Mouse (Mus musculus) lung, embryonic 16.5 days (tissue): ENCODE results near the gene Sdhc. TPM values are rescaled to one million over a fixed set of nuclear protein-coding genes. Genes with fewer than 3 reads are reported as not detected.
A peak's percentile ranks its signal among the peaks of the same experiment; 100 is the strongest.
"Not testable (repeated sequence)": the region's sequence is repeated elsewhere in the genome, so short reads cannot be mapped to it uniquely, and the experiment has no call there.

Experiments used
- ATAC-seq: fragments of 200-750 bp; cut with Nextera tagmentation; 2 replicates; pipeline ENCODE4 v1.8.0; 2017; ENCODE audit warnings: low read depth, mild to moderate bottlenecking, moderate library complexity
- H3K27ac ChIP-seq: fragments of 300-500 bp; sonication (generic); 2 replicates; pipeline ENCODE4 v1.5.1; 2014; ENCODE audit warnings: mild to moderate bottlenecking, control low read depth, low read length
- H3K27me3 ChIP-seq: fragments of 300-500 bp; sonication (generic); 2 replicates; pipeline ENCODE4 v1.6.1; 2014; ENCODE audit warnings: low read depth, low read length, mixed read lengths; ENCODE audit not compliant: control insufficient read depth, insufficient read depth
- H3K36me3 ChIP-seq: fragments of 300-500 bp; sonication (generic); 2 replicates; pipeline ENCODE4 v1.6.1; 2014; ENCODE audit warnings: low read length; ENCODE audit not compliant: control insufficient read depth, insufficient read depth
- H3K4me1 ChIP-seq: fragments of 300-500 bp; sonication (generic); replicated peaks from 2 replicates; pipeline ENCODE4 v1.6.1; 2014; ENCODE audit warnings: low read length, mixed read lengths; ENCODE audit not compliant: control insufficient read depth, insufficient read depth
- H3K4me2 ChIP-seq: fragments of 300-500 bp; sonication (generic); 2 replicates; pipeline ENCODE4 v1.6.1; 2014; ENCODE audit warnings: low read depth, low read length, control low read depth
- H3K4me3 ChIP-seq: fragments of 300-500 bp; sonication (generic); 2 replicates; pipeline ENCODE4 v1.5.1; 2014; ENCODE audit warnings: mild to moderate bottlenecking, low read length, control low read depth
- H3K9ac ChIP-seq: fragments of 300-500 bp; sonication (generic); 2 replicates; pipeline ENCODE4 v1.6.1; 2014; ENCODE audit warnings: low read length, control low read depth
- H3K9me3 ChIP-seq: fragments of 300-500 bp; sonication (generic); 2 replicates; pipeline ENCODE4 v1.6.1; 2016; ENCODE audit warnings: low read length; ENCODE audit not compliant: control insufficient read depth
- WGBS: fragments of 180-500 bp; shearing (Covaris S2); extraction: QIAGEN DNeasy Blood & Tissue Kit; methylation state at CpG from one replicate; pipeline ENCODE4 v1.1.7; 2014; 5-methylcytosine and 5-hydroxymethylcytosine counted together
- polyA plus RNA-seq: library from polyadenylated mRNA; unstranded; fragments of >200 nt; fragmentation: Nextera tagmentation; extraction: Ambion mirVana; gene quantifications from 2 replicates; pipeline ENCODE4 v1.2.1, GENCODE M21; 2015

Sdhc gene
- polyA plus RNA-seq, 1 experiment from 2014 or later, result 285 TPM

DNA sequence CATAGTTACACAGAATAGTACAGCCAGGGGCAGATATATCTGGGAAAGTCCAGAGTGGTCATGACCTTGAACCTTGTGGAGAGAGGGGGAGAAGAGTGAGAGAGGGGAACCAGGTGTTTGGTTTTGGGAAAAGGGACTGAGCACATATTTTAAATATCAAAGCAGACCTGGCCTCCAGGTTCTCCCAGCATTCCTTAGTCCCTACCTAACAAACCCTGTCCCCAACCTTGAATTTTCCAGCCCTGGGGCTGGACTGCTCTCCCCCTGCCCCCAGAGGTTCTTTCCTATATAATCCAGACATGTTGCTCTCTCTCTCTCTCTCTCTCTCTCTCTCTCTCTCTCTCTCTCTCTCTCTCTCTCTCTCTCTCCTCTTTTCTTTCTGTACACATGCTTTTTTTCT is 53.3 kb downstream of the Sdhc start:
- Histone ChIP-seq H3K4me3 (no peak overlapping the region), H3K4me2 (no peak overlapping the region), H3K27me3 (no peaks in the 10 kb centered on the region), H3K9me3 (no peaks in the 10 kb centered on the region), H3K27ac (no peak overlapping the region; the same call in 1 of the 2 replicates), H3K9ac (no peak overlapping the region), H3K36me3 (no peaks in the 10 kb centered on the region), H3K4me1 (peaks cover 4% of the 10 kb centered on the region; the same call in 1 of the 2 replicates)
- ATAC-seq, result no peak

DNA sequence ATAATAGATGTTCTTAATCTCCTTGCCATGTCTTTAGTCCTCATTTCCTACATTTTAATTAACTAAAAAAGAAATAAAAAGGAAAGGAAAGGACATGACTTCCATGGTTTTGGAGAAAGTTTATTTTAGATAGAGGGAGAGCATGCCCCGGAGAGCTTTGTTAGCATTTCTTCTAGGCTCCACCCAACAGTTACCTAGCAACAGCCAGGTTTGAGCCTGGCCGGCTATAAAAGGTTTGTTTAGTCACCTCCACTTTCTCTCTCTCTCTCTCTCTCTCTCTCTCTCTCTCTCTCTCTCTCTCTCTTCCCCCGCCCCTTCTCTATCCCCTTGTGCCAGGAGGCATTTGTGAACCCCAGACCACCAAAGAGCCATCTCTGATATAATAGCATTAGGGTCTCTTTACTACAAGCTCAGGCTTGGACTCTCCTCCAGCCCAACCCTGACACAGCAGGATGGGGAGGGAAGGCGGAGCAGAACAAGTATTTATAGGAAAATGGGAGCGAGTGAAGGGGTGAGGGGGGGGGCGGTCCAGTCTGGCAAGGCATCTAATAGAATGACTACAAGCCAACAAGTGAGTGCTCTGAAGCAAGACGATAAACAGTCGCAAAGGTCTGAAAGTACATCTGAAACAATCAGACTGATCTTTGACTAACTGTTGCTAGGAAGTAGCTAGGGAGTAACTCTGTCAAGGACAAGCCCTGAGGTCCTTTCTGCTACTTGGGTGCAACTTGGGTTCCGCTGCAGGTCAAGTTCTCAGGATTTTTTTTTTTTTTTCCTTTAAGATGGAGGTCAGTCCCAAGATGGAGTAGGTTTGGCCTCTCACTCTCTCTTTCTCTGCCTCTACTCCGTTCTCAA is 54.1 kb downstream of the Sdhc start:
- peak; percentile 71 for ATAC-seq
- H3K9me3 ChIP-seq, result no peaks in the 10 kb centered on the region
- H3K36me3 ChIP-seq, result no peaks in the 10 kb centered on the region
- peak overlapping the region; percentile 80 for H3K27ac ChIP-seq
- no peak overlapping the region for H3K9ac ChIP-seq
- no peaks in the 10 kb centered on the region for H3K27me3 ChIP-seq
- 16% methylated on average over 10 of the region's 10 CpGs for WGBS
- H3K4me3 ChIP-seq, result no peak overlapping the region
- peaks cover 4% of the 10 kb centered on the region; the same call in 1 of the 2 replicates for H3K4me1 ChIP-seq
- H3K4me2 ChIP-seq, result peak overlapping the region; percentile 38

DNA sequence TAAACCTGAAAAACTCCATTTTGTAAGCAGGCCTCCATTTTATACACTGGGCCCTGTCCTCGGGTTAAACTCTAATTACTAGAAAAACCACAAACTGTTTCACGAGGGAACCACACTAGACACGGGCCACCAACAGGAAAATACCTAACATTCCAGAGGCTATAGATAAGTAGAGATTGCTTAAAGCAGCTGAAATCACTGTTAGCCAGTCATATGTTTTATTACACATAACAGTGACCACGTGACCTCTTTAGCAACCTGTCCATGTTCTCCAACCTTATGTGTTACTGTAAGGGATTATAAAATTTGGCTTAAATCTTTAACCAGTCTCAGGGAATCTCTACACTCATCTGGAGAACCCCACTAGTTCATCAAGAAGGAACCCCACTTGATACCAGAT is 56.0 kb downstream of the Sdhc start:
- ATAC-seq, result peak; percentile 26; the same call in 1 of the 2 replicates
- WGBS, result 39% methylated on average over 4 of the region's 4 CpGs
- no peaks in the 10 kb centered on the region for H3K27me3 ChIP-seq
- H3K4me1 ChIP-seq, result peaks cover 4% of the 10 kb centered on the region; the same call in 1 of the 2 replicates
- H3K27ac ChIP-seq, result peak overlapping the region; percentile 26
- H3K4me2 ChIP-seq, result no peak overlapping the region
- H3K4me3 ChIP-seq, result no peak overlapping the region
- H3K9me3 ChIP-seq, result no peaks in the 10 kb centered on the region
- no peak overlapping the region for H3K9ac ChIP-seq
- H3K36me3 ChIP-seq, result no peaks in the 10 kb centered on the region

DNA sequence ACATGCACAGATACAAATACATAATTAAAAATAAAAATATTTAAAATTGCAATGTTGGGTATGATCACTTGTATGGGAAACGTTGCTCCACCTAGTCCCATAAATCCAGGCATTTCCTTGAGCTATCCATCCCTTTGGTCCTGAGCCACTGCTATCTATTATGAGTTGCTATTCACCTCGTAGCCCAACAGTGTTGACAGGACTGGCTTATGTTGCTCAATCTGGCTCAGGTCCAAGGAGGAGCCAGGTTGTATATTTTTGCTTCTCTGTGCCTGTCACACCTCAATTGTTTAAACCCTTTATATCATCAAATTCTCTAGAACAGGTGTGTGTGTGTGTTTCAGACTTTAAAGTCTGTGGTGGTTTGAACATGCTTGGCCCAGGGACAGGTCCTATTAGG is 59.6 kb downstream of the Sdhc start:
- H3K4me2 ChIP-seq, result no peak overlapping the region
- H3K4me1 ChIP-seq, result peaks cover 2% of the 10 kb centered on the region; the same call in 1 of the 2 replicates
- H3K27me3 ChIP-seq, result peaks cover 5% of the 10 kb centered on the region
- H3K4me3 ChIP-seq, result no peak overlapping the region
- ATAC-seq, result no peak
- H3K9ac ChIP-seq, result no peak overlapping the region
- H3K36me3 ChIP-seq, result no peaks in the 10 kb centered on the region
- no peak overlapping the region for H3K27ac ChIP-seq
- 59% methylated on average over 2 of the region's 2 CpGs for WGBS
- H3K9me3 ChIP-seq, result no peaks in the 10 kb centered on the region

DNA sequence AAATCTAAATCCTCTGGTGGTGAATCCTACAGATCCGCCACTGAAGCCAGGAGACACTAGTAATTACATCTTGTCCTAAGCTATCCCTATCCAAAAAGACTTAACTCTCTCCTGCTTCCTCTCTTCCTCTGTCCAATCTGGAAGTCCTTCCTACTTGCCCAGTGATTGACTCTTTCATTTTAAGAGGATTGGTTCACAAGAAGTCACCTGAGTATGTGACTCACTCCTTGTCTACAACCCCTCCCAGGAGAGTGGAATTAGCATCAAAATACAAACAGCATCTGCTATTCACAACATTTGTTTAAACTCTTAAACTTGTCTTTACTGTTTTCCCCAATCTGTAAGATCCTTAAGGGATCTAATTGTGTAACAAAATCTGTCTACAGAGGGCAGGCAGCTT is 60.5 kb downstream of the Sdhc start:
- peaks cover 2% of the 10 kb centered on the region; the same call in 1 of the 2 replicates for H3K4me1 ChIP-seq
- no peak overlapping the region for H3K4me2 ChIP-seq
- 96% methylated on average over 1 of the region's 1 CpGs for WGBS
- ATAC-seq, result no peak
- H3K4me3 ChIP-seq, result no peak overlapping the region
- no peaks in the 10 kb centered on the region for H3K36me3 ChIP-seq
- H3K9ac ChIP-seq, result no peak overlapping the region
- no peaks in the 10 kb centered on the region for H3K9me3 ChIP-seq
- H3K27me3 ChIP-seq, result peaks cover 7% of the 10 kb centered on the region
- H3K27ac ChIP-seq, result no peak overlapping the region

DNA sequence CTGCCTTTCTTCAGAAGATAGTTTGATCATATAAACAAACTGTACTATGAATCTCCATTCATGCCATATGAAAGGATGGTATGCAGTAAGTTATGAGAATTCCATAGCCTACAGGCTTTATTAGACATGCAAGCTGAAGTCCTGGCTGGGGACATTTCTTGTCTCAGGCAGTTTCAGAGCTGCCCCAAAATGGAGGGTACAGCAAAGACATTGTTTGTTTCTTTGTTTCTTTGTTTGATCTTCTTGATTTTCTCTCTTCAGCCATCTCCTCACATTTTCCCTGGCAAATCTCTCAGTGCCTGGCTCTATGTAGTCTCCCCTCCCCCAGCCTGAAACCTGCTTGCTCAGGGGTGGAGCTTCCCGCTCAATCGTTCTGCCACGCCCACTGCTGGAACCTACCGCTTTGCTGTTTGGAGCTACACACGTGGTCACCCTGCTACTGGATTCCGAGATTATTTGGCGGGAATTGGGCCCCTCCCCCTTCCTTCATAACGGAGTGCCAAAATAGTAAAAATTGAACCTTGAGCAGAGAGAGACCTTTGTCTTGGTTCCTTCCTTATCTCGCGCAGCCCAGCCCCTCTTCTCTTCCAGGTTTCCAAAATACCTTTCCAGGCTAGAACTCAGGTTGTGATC is 62.0 kb downstream of the Sdhc start:
- H3K27ac ChIP-seq, H3K9ac ChIP-seq, H3K36me3 ChIP-seq, H3K27me3 ChIP-seq, H3K4me1 ChIP-seq, H3K9me3 ChIP-seq, H3K4me3 ChIP-seq: not testable (repeated sequence)
- WGBS, result 4% methylated on average over 10 of the region's 10 CpGs
- peak; percentile 43; the same call in 1 of the 2 replicates for ATAC-seq
- peak overlapping the region; percentile 5; the same call in 1 of the 2 replicates for H3K4me2 ChIP-seq

DNA sequence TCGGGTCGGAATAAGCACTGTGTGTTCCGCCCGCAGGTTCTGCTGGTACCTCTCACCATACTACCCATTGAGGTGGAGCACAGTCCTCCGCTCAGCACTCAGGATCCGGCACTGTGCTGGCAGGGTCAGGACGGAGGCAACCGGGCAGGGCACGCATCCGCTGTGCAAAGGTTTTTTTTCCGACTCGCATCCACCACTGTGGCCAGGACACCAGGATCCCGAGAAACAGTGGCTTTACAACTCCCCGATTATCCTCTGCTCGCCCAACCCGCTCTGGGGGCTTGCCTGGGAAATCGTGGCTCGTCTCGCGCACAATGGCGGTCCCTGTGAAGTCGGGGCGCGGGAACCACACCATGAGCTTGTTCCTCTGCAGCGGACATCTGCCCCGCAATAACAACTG is 64.7 kb downstream of the Sdhc start:
- H3K9me3 ChIP-seq, result no peaks in the 10 kb centered on the region
- peak overlapping the region; percentile 57 for H3K9ac ChIP-seq
- no peak for ATAC-seq
- H3K4me1 ChIP-seq, result peaks cover 2% of the 10 kb centered on the region; the same call in 1 of the 2 replicates
- peaks cover 11% of the 10 kb centered on the region for H3K27me3 ChIP-seq
- H3K4me2 ChIP-seq, result peak overlapping the region; percentile 79
- H3K36me3 ChIP-seq, result no peaks in the 10 kb centered on the region
- peak overlapping the region; percentile 54 for H3K4me3 ChIP-seq
- WGBS, result 0% methylated on average over 26 of the region's 26 CpGs
- H3K27ac ChIP-seq, result no peak overlapping the region

DNA sequence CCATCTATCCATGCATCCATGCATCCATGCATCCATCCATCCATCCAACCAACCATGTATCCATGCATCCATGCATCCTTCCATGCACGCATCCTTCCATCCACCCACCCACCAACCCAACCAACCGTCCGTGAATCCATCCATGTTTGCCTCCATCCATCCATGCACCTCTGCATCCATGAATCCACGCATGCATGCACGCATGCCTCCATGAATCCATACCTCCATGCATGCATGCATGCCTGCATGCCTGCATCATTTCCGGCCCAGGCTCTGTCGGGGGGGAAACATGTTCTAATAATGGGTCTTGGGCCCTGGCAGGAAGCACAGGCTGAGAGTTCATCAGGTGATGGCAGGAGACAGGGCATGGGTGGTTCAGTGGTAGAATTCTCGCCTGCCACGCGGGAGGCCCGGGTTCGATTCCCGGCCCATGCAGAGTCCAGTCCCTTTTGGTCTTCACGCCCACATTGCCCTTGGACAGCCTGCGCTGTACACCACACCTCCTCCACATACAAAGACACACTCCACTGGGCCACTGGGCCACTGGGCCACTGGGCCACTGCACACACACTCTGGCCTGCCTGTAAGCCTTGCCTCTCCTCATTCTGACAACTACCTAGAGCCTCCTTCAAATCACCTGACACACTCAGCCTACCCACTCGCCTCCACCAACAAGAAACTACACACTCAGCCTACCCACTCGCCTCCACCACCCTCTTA is 68.7 kb downstream of the Sdhc start:
- not testable (repeated sequence) for H3K9ac ChIP-seq, H3K4me2 ChIP-seq, H3K4me3 ChIP-seq, H3K4me1 ChIP-seq, H3K9me3 ChIP-seq, H3K36me3 ChIP-seq, H3K27ac ChIP-seq
- peak; percentile 5 for ATAC-seq
- 39% methylated on average over 9 of the region's 17 CpGs for WGBS
- H3K27me3 ChIP-seq, result peaks cover 22% of the 10 kb centered on the region

DNA sequence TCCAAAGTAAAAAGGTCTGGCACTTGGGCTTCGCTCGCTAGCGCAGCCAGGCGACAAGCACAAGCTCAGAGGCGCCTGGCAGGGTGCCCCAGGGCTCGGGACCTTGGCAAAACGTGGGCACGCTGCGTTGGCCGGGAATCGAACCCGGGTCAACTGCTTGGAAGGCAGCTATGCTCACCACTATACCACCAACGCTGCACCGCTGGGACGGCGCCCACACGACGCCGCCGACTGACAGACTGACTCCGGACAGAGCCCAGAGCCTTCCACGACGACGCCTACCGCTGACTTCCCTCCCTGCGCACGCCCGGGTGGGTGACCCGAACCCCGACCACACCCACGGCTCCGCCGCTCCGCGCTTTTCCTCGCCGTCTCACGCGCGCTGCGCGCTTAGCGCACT is 70.6 kb downstream of the Sdhc start:
- not testable (repeated sequence) for H3K9ac ChIP-seq, H3K4me1 ChIP-seq, H3K27ac ChIP-seq, H3K36me3 ChIP-seq, H3K4me3 ChIP-seq, H3K4me2 ChIP-seq, H3K9me3 ChIP-seq
- no CpG with 5 or more reads among the region's 43 CpGs for WGBS
- peak; percentile 59 for ATAC-seq
- peaks cover 15% of the 10 kb centered on the region for H3K27me3 ChIP-seq
